Mouse (Mus musculus) 3T3-L1 (cell line): Measurements from ENCODE around the gene Ccdc106.

Experiments
- DNase-seq: peaks from one replicate; pipeline ENCODE4 v3.0.0-alpha.2; 2015; ENCODE audit warnings: low read depth, low spot score

Ccdc106 gene

GRCm38 (mm10) chr7:5015118-5016001, 5.0 kb upstream of the Ccdc106 start, which contains the start of gene Gm44973:
Gm44973 (plus strand) TSS chr7:5015496.
- peak; percentile 94 for DNase-seq

DNA sequence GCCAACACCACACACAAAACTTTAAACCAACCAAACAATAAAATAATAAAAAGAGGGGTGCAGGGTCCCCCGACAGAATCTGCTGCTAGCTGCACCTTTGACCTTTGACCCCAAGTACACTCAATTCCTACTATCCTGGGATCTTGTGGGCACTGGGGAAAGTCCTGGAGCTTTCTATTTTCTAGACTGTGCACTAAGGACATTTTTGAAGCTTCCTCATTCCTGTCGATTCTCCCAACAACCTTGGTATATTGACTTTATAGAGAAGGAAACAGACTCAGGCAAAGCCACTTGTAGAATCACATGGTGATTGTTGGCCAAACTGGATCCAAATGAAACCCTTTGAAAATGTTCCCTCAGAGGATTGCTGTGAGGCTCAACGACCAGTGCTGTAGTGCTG, 4.3 kb upstream of the Ccdc106 start:
- DNase-seq = peak; percentile 13

DNA sequence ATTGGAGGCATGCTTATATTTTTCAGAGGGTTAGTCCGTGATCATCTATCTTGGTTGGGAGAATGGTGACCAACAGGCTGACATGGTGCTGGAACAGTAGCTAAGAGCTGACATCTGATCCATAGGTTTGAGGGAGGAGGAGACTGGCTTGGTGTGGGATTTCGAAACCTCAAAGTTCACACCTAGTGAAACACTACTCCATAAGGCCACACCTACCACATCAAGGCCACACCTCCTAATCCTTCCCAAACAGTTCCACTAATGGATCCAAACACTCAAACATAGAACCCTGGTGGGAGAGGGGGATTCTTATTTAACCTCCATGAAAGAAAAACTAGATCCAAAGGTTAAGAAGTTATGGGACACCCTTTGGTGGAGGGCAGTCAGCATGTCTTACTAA, 3.4 kb upstream of the Ccdc106 start:
- DNase-seq = peak; percentile 6

GRCm38 (mm10) chr7:5017352-5017751, 3.0 kb upstream of the Ccdc106 start:
- DNase-seq = no peak

DNA sequence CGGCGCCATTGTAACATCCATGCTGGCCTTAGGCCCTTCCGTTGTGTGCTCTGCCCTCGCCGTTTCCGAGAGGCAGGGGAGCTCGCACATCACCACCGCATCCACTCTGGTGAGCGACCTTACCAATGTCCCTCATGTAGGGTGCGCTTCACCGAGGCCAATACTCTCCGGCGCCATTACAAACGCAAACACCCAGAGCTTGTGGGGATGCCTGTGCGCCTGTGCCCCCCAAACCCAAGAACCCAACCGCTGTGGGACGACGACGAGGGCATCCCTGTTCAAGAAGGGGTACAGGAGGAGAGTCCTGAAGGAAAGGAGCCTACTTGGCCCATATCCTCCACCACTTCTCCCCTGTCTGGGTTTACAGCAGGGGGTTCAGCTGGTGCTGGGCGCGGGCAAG, 2.4 kb upstream of the Ccdc106 start:
- no peak for DNase-seq

GRCm38 (mm10) chr7:5019576-5019975, 777 bp upstream of the Ccdc106 start:
- peak; percentile 31 for DNase-seq

DNA sequence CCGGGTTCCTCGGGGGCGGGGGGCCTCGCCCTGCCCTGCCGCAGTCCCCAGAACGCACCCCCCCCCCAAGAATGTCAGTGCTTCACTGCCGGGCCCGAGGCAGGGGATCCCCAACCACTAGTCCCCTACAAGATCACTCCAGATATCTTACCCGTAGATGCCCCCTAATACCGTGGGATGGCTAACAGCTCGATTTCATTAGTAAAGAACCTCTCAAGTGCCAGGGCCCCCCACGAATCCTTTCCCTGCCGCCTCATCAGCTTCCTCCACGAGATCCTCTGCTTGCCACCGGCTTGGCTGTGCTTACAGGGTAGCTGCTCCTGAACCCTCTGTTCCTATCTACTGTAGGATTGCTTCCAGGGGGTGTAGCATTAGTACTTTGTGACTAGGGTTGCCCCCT, 332 bp downstream of the Ccdc106 start:
- DNase-seq = peak; percentile 42

- DNase-seq = peak; percentile 14
Observed at GRCm38 (mm10) chr7:5021197-5021596, 844 bp downstream of the Ccdc106 start.

DNA sequence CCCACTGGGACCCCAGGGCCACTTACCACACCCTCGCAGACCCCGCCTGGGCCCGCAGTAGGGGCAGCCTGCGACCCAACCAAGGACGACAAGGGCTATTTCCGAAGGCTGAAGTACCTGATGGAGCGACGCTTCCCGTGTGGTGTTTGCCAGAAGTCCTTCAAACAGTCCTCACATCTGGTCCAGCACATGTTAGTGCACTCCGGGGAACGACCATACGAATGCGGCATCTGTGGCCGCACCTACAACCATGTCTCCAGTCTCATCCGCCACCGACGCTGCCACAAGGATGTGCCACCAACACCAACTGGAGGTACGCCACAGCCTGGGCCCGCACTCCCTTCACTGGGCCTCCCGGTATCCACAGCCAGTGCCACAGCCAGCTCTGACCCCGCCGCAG, 9.2 kb downstream of the Ccdc106 start:
- no peak for DNase-seq

GRCm38 (mm10) chr7:5029946-5030345, 9.6 kb downstream of the Ccdc106 start:
- DNase-seq = no peak

DNA sequence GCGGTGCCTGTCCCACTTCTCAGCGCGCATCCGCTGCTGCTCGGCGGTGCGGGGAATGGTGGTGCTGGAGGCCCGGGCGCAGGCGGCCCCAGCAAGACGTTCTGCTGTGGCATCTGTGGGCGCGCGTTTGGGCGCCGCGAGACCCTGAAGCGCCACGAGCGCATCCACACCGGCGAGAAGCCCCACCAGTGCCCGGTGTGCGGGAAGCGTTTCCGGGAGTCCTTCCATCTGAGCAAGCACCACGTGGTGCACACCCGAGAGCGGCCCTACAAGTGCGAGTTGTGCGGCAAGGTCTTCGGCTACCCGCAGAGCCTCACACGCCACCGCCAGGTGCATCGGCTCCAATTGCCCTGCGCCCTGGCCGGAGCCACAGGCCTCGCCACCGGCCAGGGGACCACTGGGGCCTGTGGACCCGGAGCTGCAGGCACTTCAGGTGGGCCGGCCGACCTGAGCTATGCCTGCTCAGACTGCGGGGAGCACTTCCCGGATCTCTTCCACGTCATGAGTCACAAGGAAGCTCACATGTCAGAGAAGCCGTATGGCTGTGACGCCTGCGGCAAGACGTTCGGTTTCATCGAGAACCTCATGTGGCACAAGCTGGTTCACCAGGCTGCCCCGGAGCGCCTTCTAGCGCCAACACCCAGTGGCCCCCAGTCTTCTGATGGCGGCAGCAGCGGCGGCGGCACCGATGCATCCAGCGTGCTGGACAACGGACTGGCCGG, 10.4 kb downstream of the Ccdc106 start:
- no peak for DNase-seq

DNA sequence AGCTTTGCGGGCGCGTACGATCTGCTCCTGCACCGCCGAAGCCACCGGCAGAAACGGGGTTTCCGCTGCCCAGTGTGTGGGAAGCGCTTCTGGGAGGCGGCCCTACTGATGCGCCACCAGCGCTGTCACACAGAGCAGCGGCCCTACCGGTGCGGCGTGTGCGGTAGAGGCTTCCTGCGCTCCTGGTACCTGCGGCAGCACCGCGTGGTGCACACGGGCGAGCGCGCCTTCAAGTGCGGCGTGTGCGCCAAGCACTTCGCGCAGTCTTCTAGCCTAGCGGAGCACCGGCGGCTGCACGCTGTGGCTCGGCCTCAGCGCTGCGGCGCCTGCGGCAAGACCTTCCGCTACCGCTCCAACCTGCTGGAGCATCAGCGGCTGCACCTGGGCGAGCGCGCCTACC, 11.1 kb downstream of the Ccdc106 start:
- DNase-seq = no peak

- no peak for DNase-seq
Observed at GRCm38 (mm10) chr7:5033818-5034217, 13.5 kb downstream of the Ccdc106 start, which contains the start of gene 4632433K11Rik. 4632433K11Rik (plus strand) TSS chr7:5034118.

DNA sequence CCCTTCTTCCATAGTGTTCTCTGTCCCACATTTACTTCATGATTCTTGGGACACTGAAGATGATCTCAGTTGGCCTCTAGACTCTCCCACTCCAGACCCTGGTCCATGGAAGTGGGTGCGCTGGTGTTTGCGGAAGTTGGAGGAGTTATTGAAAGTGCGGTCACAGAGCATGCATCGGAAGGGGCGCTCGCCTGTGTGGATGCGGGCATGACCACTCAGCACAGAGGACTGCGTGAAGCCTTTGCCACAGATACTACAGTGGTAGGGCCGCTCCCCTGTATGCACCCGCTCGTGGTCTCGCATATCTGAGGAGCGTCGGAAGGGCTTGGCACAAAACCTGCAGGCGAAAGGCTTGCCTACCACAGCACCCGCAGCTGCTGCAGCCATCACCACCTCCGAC, 15.3 kb downstream of the Ccdc106 start:
- no peak for DNase-seq

DNA sequence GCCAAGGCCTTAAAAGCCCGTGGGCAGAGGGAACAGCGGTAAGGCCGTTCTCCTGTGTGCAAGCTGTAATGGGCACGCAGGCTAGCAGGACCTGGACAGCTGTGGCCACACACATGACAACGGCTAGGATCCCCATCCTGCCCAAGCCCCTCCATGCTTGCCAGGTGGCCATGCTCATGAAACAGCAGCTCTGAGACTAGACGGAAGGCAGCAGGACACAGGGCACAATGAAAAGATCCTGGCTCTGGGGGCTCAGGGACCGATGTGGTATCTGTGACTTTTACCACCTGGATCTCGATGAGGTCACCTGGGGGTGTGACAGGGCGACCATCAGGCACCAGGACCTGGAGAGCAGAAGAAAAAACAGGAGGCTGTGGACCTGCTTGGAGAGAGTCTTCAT, 15.8 kb downstream of the Ccdc106 start:
- no peak for DNase-seq

- no peak for DNase-seq
Observed at GRCm38 (mm10) chr7:5037026-5037425, 16.7 kb downstream of the Ccdc106 start.

DNA sequence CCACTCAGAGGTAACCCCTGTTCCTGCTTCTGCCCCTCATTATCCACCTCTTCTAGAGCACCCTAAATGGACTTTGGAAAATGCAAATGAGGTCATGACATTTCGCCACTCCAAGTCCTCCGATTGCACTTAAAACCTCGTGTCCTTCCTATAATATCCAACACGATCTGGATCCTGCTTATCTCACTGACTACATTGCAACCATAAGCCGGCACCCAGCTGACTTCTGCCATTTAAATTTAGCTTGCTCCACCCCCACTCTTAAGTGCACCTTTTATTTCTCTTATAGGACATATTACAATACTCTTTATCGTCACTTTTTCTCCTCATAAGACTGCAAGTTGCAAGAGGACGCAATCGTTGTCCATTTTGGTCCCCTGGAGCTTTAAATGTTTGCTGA, 17.1 kb downstream of the Ccdc106 start:
- DNase-seq = no peak

GRCm38 (mm10) chr7:5038109-5038732, 17.9 kb downstream of the Ccdc106 start, which contains the start of gene Zfp784:
Zfp784 (minus strand) TSS chr7:5038446.
- DNase-seq = peak; percentile 84

DNA sequence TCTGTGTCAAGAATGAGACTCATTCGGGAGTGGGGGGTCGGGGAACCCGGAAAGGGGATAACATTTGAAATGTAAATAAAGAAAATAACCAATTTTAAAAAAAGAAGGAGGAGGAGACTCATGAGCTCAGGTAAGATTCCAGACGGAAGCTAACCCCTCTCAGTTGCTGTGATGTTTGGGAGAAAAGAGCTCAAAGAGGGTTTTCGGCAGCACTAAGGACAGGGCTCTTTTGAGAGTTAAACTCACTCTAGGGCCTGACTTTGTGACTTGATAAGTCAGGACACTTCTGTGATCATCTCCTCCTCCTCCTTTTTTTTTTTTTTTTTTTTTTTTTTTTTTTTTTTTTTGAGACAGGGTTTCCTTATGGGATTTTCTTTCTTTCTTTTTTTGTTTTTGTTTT, 18.6 kb downstream of the Ccdc106 start:
- peak; percentile 40 for DNase-seq

DNA sequence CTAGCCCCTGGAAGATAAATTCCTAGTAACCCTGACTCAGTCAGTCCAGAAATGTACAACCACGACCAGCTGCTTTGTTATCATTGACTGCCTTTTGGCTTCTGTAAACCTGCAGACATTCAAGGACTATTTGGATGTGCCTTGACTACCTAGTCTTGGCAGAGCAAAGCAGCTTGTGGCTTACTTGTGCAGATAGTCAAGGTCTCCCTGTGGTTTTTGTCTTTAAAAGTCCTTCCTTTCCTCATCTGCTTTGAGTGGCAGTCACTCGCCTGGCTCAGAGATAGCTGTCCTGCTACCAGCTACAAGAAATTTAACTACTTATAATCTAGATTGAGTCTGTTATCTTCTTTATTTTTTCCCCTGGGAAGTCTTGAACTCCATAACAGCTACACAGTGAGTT, 24.6 kb downstream of the Ccdc106 start:
- no peak for DNase-seq

DNA sequence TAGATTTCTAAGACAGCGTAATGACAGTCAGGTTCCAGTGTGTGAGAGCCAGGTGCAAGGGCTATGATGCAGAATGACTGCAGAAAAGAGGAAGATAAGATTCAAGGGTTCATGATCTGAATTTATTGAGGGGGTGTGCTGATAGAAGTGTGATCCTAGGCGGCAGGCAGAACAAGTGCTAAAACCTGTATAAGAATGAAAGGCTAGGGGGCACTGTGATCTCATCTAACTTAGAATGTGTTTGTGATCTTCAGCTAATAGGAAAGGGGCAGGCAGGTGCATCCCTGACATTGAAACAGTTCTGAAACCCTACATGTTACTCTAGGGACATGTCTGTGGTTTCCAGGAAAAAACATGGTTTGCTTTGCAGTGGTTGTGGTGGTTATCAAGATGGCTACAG, 25.8 kb downstream of the Ccdc106 start:
- no peak for DNase-seq

DNA sequence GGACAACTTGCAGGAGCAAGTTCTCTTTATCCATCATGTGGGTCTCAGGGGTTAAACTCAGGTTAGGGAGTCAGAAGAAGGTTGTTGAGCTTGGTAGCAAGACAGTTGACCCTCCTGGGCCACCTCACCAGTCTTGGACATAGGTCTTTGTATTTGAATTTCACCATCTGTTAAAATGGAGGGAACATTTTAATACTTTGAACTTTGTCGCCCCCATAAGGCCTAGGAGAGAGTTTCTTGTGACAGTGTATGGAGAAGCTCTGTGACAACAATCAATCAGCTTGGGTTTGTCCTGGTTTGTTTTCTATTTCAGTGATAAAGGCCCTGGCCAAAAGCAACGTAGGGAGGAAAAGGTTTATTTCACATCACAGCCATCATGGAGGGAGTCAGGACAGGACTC, 27.0 kb downstream of the Ccdc106 start:
- peak; percentile 55 for DNase-seq
